Mouse (Mus musculus) thymus, postnatal 4 days (tissue): ENCODE data around the gene Dbx1.

Experiments
- DNase-seq: peaks from one replicate; pipeline ENCODE4 v3.0.0; 2021

Gene Dbx1

GRCm38 (mm10) chr7:49636491-49637115 is at the start of gene Dbx1:
Dbx1 (minus strand) TSS chr7:49636849.
- DNase-seq: no peak

DNA sequence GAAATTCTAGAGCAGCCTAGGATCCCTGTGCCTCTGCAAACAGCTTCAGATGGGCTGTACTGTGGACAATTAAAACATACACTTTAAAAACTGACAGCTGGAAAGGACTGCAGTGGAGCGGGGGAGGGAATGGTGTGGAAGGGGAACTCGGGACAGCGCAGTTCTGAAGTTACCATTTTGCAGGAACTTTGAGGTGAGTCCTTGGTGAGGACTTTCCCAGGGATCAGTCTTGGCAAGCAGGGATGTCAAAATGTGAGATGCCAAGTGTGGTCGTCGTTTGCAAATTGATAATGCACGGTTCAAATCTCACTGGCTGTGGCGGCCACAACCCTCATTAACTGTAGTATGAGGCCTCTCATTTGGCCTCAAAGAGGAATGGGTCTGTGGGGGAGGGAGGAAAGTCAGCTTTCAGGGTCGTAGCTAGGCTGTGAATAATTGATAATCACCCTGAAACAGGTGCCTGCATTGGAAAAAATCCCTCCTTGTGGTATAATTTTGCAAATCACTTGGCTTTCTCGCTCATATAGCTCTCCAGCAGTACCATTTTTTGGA is 42.3 kb upstream of the Dbx1 start:
- no peak for DNase-seq

DNA sequence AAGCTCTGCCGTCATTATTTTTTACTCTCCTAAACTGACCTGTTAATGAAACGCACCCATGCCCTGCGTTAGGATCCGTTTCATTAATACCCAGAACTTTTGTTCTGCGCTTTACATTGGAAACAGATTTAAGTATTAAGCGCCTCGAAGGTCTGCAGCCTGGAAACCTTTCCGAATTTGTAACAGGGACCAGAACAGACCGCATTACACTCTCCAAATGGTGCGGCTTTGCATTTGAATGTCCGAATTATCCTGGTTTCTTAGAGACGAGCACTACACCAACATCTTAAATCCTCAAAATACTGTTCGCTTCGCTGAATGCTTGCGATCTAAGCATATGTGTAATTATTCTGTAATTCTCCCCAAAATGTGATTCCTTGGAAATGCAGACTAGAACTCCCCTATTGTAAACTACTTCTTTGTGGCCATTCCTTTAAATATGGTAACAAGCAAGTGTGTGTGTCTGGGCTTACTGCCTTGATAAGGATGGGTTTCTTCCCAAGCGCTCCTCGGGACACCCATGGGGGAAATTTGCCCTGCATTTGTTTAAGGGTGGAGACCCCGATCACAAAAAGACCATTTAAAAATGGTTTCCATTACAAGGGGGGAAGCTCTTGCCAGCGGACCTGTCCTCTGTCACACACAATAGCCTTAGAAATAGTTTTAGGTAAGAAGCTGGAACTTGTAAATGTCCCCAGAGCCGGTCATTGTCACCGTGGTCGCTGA is 41.6 kb upstream of the Dbx1 start:
- no peak for DNase-seq

DNA sequence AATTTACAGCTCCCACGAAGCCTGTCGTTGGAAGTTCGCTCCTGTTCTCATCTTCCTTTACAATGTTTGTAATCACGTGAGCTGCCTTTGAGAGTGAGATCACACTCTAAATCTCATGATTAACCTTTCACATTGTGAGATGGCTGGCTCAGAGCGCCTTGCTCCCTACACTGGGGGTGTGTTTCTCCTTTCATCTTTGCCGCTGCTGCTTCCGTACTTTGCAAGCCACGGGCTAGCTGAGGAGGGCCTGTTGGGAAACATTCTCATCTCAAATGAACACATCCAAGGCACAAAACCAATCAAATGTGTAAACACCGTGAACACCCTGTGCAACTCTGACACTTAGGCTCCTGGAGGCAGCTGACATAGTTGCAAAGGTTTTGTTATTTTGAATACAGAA is 40.5 kb upstream of the Dbx1 start:
- peak; percentile 16 for DNase-seq

- no peak for DNase-seq
These were observed 40.0 kb upstream of the Dbx1 start for GRCm38 (mm10) chr7:49676627-49677026.

DNA sequence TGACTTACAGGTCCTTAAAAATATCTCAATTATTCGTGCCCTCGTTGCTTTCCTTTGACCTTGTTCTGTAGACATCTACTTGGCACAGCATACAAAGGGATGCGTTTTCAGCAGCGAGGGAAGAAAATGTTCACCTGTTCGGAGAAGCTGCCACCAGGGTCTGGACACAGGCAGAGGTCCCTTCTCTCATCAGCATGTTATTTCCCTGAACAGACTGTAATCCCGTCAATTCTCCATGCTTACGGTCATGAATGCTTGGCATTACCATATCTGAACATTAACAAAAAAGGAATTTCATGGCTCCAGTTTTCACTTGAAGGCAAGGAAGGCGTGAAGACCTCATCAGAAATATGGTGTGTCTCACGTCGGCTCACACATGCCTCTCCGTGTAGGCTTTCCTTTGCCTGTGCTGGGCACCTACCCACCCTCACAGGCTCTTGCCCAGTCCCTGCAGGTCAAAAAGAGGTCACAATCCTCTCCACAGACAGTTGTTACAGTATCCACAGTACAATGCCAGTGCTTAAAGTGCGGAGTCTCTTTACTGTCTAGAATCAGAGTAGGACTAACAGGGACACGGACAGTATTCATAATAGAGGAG is 31.7 kb upstream of the Dbx1 start:
- DNase-seq: no peak

DNA sequence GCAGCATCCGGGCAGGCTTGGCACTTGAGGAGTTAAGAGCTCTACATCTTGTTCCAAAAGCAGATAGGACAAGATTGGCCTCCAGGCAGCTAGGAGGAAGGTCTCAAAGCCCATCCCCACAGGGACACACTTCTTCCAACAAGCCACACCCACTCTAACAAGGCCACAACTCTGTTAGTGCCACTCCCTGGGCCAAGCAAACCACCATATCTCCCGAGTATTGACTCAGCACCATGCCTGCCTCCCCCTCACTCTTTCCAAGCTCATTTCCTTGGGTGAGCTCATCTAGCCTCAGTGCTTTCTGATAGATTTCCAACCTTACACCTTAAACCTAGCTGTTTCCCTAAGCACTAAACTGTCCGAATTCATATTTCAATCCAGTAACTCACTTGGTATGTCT is 26.9 kb upstream of the Dbx1 start:
- no peak for DNase-seq

GRCm38 (mm10) chr7:49662492-49663026 is 25.9 kb upstream of the Dbx1 start:
- DNase-seq: no peak

- no peak for DNase-seq
These were observed 25.3 kb upstream of the Dbx1 start for GRCm38 (mm10) chr7:49661811-49662491.

DNA sequence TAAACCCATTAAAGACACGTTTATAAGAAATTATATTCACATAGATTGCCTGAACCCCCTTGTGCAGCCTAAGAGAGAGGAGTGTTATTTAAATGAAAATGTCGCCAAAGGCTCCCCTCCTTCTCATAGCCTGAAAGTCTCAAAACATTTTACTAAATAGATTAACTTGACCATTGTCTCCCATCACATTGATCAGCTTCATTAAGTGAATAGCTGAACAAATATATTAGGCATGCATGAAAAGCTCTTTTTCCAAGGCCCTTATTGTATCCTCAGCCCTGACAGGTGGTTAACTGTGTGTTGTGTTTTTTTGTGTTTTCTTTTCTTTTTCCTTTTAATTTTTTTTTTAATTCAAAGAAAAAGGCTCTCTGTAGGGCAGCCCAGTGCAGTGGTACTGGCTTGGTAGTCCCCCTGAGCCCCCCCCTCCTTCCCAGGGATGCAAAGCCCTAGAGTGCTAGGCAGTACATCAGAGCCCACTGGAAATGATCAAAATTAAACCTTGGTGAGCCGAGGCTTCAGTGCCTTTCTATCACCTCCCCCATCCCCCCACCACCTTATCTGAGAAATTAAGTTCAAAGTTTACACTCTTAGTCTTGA is 4.2 kb upstream of the Dbx1 start:
- DNase-seq: no peak

DNA sequence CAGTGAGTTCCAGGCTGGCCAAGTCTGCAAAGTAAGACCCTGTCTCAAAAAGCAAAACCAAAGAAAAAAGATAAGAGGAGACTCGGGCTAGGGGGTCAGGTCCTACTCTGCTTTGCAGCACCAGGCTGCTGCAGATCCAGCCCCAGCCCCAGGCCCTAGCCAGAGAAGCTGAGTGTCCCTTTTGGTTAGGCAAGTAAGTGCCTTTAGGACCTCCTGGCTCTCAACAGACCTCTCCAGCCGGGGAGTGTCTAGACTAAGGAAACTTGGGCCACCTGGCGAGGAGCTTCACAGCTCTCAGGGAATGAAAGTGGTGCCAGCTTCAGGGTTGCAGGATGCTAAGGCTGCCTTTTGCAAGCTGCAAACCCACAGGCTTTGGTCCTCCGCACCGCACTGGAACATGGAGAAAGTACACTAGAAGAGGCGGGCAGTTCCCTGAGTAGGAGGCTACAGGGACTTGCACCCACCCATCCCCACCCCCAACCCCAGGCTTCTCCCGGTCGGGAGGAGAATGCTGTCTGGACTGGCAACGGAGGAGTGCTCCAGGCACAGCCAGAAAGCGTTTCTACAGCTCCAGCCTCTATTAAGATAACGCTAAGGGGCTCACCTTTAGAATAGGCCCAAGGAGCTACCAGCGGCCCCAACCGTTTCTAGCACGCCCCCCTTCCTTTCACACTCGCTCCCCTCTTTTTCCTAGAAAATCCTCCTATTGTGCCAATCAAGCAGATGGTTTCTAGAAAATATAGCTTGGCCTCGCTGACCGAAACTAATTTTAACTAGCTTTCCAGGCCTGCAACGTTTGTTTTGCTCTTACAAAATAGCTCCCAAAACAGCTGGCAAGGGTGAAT is 3.4 kb upstream of the Dbx1 start:
- no peak for DNase-seq

- DNase-seq: no peak
These were observed 2.5 kb upstream of the Dbx1 start for GRCm38 (mm10) chr7:49638941-49639776.

DNA sequence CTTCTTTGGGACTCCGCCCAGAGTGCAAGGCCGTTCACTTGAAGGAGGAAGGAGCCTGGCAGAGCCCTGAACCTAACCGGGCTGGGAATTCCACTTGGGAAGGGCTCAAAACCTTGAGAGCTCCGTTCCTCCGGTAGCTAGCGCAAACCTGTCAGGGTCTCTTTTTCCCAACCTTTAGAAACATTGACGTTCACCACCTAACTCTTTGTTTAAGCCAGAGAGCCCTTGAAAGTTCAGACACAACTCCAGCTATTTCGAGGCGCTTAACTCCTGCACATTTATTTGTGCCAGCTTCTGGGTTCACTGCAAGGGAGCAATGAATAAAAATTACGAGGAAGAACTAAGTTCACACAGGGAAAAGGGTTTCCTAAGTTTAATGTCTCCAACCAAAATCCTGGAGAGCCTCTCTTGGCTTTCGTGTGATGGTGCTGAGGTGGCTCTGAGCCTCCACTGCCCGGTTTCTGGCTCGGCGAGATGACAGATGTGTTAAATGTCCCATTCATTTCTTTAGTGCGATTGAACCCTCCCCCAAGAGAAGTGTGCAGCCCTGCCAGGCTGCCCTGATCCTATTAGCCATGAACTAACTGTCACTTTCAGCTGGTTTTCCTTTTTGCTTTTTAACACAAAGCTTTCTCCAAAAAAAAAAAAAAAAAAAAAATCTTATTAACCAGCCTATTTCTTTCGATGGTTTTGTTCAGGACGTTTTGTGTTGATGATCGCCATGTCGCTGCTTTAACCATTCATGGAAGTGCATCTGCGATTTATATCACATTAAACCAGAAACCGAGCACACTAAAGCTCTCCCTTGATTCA is 1.4 kb upstream of the Dbx1 start:
- DNase-seq: no peak

DNA sequence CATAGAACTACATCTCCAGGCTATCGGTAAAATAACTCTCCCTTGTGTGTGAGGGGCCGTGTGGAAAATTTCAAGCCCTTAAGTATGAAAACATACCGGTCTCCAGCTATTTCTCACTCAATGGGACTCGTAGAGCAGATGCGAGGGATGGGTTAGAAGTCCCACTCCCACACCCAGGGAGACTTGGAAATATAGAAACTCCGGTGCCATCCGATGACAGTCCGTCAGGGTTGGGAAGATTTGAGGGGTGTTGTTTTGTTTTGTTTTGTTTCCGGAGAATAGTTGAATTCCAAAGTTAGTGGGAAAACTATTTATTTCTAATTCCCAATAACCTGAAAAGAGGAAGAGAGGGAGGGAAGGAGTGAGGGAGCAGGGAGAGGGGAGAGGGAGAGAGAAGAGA is 632 bp upstream of the Dbx1 start:
- no peak for DNase-seq

GRCm38 (mm10) chr7:49635971-49636370 is 678 bp downstream of the Dbx1 start:
- no peak for DNase-seq

- DNase-seq: peak; percentile 21
These were observed 1.5 kb downstream of the Dbx1 start for GRCm38 (mm10) chr7:49635074-49635621.

- DNase-seq: no peak
These were observed 2.2 kb downstream of the Dbx1 start for GRCm38 (mm10) chr7:49634291-49635073.

DNA sequence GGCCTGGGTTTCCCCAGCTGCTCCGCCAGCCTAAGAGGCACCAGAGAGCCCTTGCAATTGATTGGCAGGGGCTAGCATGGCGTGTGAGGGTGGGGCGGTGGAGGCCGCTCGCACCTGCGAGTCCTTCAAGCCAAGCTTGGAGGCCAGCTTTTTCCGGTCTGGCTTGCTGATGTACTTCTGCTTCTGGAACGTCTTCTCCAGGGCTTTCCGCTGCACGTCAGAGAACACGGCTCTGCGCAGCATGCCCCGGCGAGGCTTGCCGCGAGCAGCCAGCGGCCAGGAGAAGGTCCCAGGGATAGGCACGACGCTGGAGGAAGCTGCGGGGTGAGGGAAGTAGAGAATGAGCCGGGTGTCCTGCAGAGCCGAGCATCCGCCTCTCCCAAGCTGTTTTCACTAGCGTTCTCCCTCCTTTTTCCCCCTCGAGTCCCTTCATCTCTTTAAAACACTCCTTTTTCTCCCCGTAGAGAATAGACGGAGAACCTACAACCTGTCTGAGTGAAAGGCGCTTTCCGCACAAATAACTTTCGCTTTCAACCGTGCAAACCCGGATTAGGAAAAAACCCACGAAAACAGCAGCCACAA is 3.2 kb downstream of the Dbx1 start:
- peak; percentile 55 for DNase-seq
